Mouse (Mus musculus) lung, adult 2 months (tissue): ENCODE data around the gene Zcchc2.

Source experiments
- CTCF ChIP-seq: fragments of 200-500 bp; IDR thresholded peaks from 2 replicates; pipeline ENCODE4 v1.5.1; 2011; ENCODE audit warnings: mild to moderate bottlenecking, low read length, control low read depth; ENCODE audit not compliant: insufficient read depth
- POLR2A ChIP-seq: fragments of 200-500 bp; IDR thresholded peaks from 2 replicates; pipeline ENCODE4 v1.6.1; 2011; ENCODE audit warnings: low read depth, mild to moderate bottlenecking, control low read depth, low read length, borderline replicate concordance; ENCODE audit errors: extremely low read depth

GRCm38 (mm10) chr1:106071237-106072070, 81.2 kb downstream of the Zcchc2 start:
- TF ChIP-seq POLR2A, result no peak
- peak; percentile 49 for TF ChIP-seq CTCF
